Mouse (Mus musculus) midbrain, embryonic 13.5 days (tissue): ENCODE measurements around the gene Slc2a2. TPM values are rescaled to one million over a fixed set of nuclear protein-coding genes. Genes with fewer than 3 reads are reported as not detected.

Source experiments
- ATAC-seq: fragments of 200-750 bp; cut with Nextera tagmentation; 2 replicates; pipeline ENCODE4 v1.8.0; 2017; ENCODE audit warnings: mild to moderate bottlenecking, moderate TSS enrichment, moderate library complexity
- H3K27ac ChIP-seq: fragments of 300-500 bp; sonication (generic); 2 replicates; pipeline ENCODE4 v1.5.1; 2015; ENCODE audit warnings: inconsistent platforms, mild to moderate bottlenecking, moderate library complexity
- H3K27me3 ChIP-seq: fragments of 300-500 bp; sonication (generic); 2 replicates; pipeline ENCODE4 v1.6.1; 2015; ENCODE audit warnings: mild to moderate bottlenecking, inconsistent platforms
- H3K36me3 ChIP-seq: fragments of 300-500 bp; sonication (generic); 2 replicates; pipeline ENCODE4 v1.6.1; 2015; ENCODE audit warnings: mild to moderate bottlenecking, inconsistent platforms
- H3K4me1 ChIP-seq: fragments of 300-500 bp; sonication (generic); replicated peaks from 2 replicates; pipeline ENCODE4 v1.6.1; 2015; ENCODE audit warnings: inconsistent platforms
- H3K4me2 ChIP-seq: fragments of 300-500 bp; sonication (generic); replicated peaks from 2 replicates; pipeline ENCODE4 v1.6.1; 2015; ENCODE audit warnings: moderate library complexity, mild to moderate bottlenecking, inconsistent platforms
- H3K4me3 ChIP-seq: fragments of 300-500 bp; sonication (generic); replicated peaks from 2 replicates; pipeline ENCODE4 v1.5.1; 2015; ENCODE audit warnings: mild to moderate bottlenecking, inconsistent platforms
- H3K9ac ChIP-seq: fragments of 300-500 bp; sonication (generic); replicated peaks from 2 replicates; pipeline ENCODE4 v1.6.1; 2015; ENCODE audit warnings: mild to moderate bottlenecking, inconsistent platforms
- H3K9me3 ChIP-seq: fragments of 300-500 bp; sonication (generic); 2 replicates; pipeline ENCODE4 v1.6.1; 2016; ENCODE audit warnings: mild to moderate bottlenecking, inconsistent platforms
- WGBS: fragments of 180-500 bp; shearing (Covaris S2); methylation state at CpG from one replicate; pipeline ENCODE4 v1.1.7; 2015; 5-methylcytosine and 5-hydroxymethylcytosine counted together
- polyA plus RNA-seq: library from polyadenylated mRNA; unstranded; fragments of >200 nt; fragmentation: Nextera tagmentation; extraction: Ambion mirVana; gene quantifications from 2 replicates; pipeline ENCODE4 v1.2.1, GENCODE M21; 2015

Gene Slc2a2
- not detected in 2 replicates for polyA plus RNA-seq

DNA sequence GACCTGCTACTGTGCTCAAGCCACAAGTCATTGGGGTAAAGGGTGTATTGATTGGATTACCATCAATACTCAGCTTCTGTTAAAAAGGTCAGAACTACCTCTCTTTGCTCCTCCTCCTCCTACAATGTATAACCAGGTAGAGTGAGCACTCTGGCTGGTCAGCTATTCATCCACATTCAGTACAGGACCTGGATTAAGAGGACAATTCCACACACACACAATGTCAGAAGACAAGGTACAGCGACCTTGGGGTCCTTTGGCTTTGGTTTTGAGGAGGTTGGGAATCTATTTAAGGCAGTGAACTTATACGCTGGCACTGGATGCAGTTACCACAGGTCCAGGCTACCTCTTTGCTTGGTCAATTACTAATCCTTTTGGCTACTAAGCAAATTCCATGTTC, at the start of gene Slc2a2:
Slc2a2 (plus strand) TSS at position 107 of the 400 bp plus-strand sequence.
- no peaks in the 10 kb centered on the region for H3K27me3 ChIP-seq
- H3K4me3 ChIP-seq, result no peak within 1 kb of the TSS
- H3K4me2 ChIP-seq, result no peak within 1 kb of the TSS
- H3K9me3 ChIP-seq, result no peaks in the 10 kb centered on the region
- H3K36me3 ChIP-seq, result no peaks in the 10 kb centered on the region
- no peaks in the 10 kb centered on the region for H3K4me1 ChIP-seq
- no peak within 1 kb of the TSS for H3K27ac ChIP-seq
- no peak for ATAC-seq
- 84% methylated on average over 2 of the region's 2 CpGs for WGBS
- H3K9ac ChIP-seq, result no peak within 1 kb of the TSS

DNA sequence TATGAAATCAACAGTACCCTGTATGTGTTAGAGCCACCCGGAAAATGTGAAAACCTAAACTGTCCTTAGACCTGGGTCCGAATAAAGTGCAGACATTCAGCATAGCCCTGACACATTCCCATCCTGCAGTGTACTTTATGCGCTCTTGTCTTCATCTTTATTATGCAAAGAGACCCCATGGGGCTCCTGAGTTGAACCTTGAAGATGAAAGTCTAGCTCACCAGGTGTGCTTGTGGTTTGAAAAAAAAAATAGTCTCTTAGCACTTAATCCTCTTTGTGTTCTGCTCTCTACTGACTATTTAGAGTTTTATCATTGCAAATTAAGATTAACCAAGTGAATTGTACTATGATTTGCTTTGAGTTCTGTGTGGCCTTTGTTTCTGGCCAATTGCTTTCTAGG, 45.1 kb upstream of the Slc2a2 start:
- Histone ChIP-seq H3K36me3 (peaks cover 74% of the 10 kb centered on the region), H3K27me3 (no peaks in the 10 kb centered on the region)

DNA sequence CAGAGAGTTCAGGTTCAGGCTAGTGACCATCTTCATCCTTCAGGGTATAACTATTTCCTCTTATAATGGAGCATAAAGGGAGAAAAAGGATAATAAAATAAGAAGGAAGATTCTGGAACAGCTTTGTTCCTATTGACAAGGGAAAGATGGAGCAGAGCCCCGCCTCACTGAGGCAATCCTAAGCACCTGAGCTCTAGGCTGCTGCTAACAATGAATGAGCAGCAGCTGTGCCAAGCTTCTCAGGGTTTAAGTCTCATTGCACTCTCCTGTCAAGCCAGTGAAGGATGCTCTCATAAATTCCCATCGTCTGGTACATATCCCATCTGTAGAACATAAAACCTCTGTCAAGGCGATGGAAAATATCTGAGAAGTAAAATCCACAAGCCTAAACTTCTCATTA, 44.7 kb upstream of the Slc2a2 start:
- Histone ChIP-seq H3K4me2 (no peak overlapping the region), H3K9ac (no peak overlapping the region), H3K27me3 (no peaks in the 10 kb centered on the region), H3K4me3 (no peak overlapping the region), H3K27ac (no peak overlapping the region), H3K9me3 (no peaks in the 10 kb centered on the region), H3K4me1 (no peaks in the 10 kb centered on the region), H3K36me3 (peaks cover 76% of the 10 kb centered on the region)
- WGBS, result 83% methylated on average over 3 of the region's 3 CpGs
- no peak for ATAC-seq

More for the DNA sequence above, 45.1 kb upstream of the Slc2a2 start:
- no peaks in the 10 kb centered on the region for H3K9me3 ChIP-seq
- WGBS, result 53% methylated on average over 3 of the region's 3 CpGs
- no peak overlapping the region for H3K27ac ChIP-seq
- H3K4me1 ChIP-seq, result no peaks in the 10 kb centered on the region
- no peak overlapping the region for H3K9ac ChIP-seq
- H3K4me2 ChIP-seq, result no peak overlapping the region
- no peak for ATAC-seq
- H3K4me3 ChIP-seq, result no peak overlapping the region

DNA sequence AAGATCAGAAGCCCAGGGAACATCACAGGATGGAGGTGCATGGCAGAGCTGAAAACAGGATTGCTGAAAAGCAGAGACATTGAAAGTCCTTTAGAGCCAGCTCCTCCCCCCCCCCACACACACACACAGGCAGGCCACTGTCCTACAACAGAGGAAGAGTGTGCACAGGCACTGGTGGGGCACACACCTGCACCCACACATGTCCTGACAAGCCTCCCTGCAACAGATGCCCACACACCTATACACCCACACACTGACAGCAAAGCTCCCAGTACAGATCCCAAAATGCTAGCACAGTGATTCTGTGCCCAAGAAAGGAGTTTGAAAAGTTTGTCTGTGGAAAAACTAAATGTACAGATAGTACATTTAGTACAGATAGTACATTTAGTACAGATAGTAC, 43.0 kb upstream of the Slc2a2 start:
- H3K4me1 ChIP-seq, result no peaks in the 10 kb centered on the region
- H3K9me3 ChIP-seq, result no peaks in the 10 kb centered on the region
- H3K36me3 ChIP-seq, result peaks cover 67% of the 10 kb centered on the region
- no peak overlapping the region for H3K4me2 ChIP-seq
- H3K4me3 ChIP-seq, result no peak overlapping the region
- no peaks in the 10 kb centered on the region for H3K27me3 ChIP-seq
- ATAC-seq, result no peak
- no peak overlapping the region for H3K27ac ChIP-seq
- no peak overlapping the region for H3K9ac ChIP-seq

DNA sequence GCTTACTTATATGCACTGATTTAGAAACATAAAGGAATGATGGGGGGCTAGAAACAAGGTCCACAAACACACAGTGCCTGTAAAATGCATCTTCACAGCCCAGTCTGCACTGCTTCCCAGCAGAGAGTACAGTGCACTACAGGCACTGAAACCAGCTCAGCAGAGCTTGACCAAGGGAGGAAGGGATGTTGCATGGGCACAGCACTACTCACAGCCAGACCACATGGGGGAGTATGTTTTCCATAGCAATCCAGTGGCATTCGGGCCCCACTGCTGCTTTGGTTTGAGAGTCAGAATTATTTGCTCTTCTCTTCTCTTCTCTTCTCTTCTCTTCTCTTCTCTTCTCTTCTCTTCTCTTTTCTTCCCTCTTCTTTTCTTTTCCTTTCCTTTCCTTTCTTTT, 39.4 kb upstream of the Slc2a2 start:
- H3K27ac ChIP-seq, result no peak overlapping the region
- no peak overlapping the region for H3K9ac ChIP-seq
- no peaks in the 10 kb centered on the region for H3K27me3 ChIP-seq
- no peaks in the 10 kb centered on the region for H3K9me3 ChIP-seq
- H3K4me3 ChIP-seq, result no peak overlapping the region
- no peak overlapping the region for H3K4me2 ChIP-seq
- 61% methylated on average over 1 of the region's 1 CpGs for WGBS
- ATAC-seq, result no peak
- H3K36me3 ChIP-seq, result peaks cover 67% of the 10 kb centered on the region
- H3K4me1 ChIP-seq, result no peaks in the 10 kb centered on the region

DNA sequence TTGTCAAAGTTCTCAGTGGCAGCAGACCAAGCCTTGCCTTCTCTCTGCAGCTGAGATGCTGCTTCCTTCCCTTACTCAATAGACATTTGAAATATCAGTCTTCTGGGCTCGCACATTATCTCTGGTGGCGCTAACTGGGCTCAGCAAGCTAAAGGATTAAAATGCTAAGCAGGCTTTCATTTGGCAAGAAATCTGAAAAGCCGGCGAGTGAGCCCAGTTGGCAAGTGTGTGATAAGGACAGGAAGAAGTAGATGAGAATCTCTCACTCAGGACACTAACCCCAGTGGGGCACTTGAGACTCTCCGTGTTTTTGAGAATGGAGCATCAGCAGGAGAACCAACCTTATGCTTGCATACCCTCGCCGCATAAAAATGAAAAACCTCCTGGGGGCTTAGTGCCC, 16.9 kb upstream of the Slc2a2 start:
- Histone ChIP-seq H3K27ac (no peak overlapping the region), H3K9ac (no peak overlapping the region), H3K27me3 (no peaks in the 10 kb centered on the region), H3K36me3 (no peaks in the 10 kb centered on the region), H3K4me2 (no peak overlapping the region), H3K4me1 (peaks cover 7% of the 10 kb centered on the region; the same call in 1 of the 2 replicates), H3K4me3 (no peak overlapping the region), H3K9me3 (no peaks in the 10 kb centered on the region)
- 54% methylated on average over 7 of the region's 7 CpGs for WGBS
- ATAC-seq, result 0 out of 2 replicates have a peak, but pooled peaks have one; percentile 27

DNA sequence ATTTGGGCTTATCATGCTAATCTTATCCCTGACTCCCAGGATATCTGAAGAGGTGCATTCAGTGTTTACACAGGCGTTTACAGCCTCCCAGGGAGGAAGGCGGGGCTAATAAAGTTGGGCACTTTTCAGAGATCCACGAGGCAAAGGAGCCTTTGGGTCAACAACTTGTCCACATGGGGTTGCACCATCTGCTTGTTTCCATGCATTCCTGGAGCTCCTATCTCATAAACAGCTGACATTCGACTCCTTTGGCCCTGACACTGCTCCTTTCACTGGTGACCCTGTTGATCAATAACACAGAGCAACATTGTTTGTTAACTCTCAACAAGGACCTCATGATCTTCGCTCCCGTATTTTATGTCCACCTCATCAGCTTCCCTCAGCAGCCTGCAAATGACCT, 15.8 kb upstream of the Slc2a2 start:
- 67% methylated on average over 6 of the region's 6 CpGs for WGBS
- no peak overlapping the region for H3K4me2 ChIP-seq
- H3K4me1 ChIP-seq, result peaks cover 7% of the 10 kb centered on the region; the same call in 1 of the 2 replicates
- H3K4me3 ChIP-seq, result no peak overlapping the region
- H3K27ac ChIP-seq, result no peak overlapping the region
- H3K9ac ChIP-seq, result no peak overlapping the region
- H3K27me3 ChIP-seq, result no peaks in the 10 kb centered on the region
- no peak for ATAC-seq
- no peaks in the 10 kb centered on the region for H3K9me3 ChIP-seq
- H3K36me3 ChIP-seq, result no peaks in the 10 kb centered on the region

DNA sequence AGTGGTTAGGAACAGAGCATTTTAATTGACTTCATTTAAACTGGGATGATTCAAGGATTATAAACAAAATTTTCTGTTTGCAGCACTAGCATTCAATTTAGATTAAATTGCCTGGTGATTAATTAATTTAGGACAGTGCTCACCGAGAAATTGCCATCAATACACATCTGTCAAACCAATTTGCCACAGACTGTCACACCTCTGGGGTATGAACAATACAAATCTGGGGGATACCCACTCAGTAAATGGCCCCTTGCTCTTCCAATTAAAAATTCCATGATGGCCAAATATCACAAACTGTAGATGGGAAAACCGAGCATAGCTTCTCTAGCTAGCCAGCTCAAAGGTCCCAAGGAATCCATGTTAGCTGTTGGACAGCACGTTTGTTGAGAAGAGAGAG, 15.3 kb upstream of the Slc2a2 start:
- no peak overlapping the region for H3K27ac ChIP-seq
- ATAC-seq, result no peak
- H3K36me3 ChIP-seq, result no peaks in the 10 kb centered on the region
- no peak overlapping the region for H3K9ac ChIP-seq
- no peaks in the 10 kb centered on the region for H3K9me3 ChIP-seq
- H3K4me1 ChIP-seq, result peaks cover 7% of the 10 kb centered on the region; the same call in 1 of the 2 replicates
- no peak overlapping the region for H3K4me3 ChIP-seq
- H3K27me3 ChIP-seq, result no peaks in the 10 kb centered on the region
- 67% methylated on average over 3 of the region's 3 CpGs for WGBS
- H3K4me2 ChIP-seq, result no peak overlapping the region

DNA sequence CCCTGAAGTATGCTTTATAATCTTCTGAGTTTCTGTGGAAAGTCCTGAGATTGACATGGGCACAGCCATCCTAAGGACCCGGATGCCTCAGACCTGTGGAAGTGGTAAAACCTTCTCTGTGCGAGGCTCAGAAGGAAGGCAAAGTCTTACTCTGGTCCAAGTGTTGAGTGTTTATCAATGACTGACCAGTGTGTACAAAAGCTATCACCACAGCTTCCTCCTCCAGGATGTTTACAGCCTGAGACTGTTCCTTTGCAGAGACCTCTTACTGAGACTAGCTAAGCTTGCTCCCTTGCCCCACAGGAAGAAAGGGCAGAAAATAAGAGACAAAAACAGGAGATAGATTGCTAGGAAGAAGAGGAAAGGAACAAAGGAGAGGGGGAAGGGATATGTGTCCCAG, 12.2 kb upstream of the Slc2a2 start:
- Histone ChIP-seq H3K9me3 (no peaks in the 10 kb centered on the region), H3K9ac (no peak overlapping the region)
- WGBS, result 91% methylated on average over 2 of the region's 2 CpGs

DNA sequence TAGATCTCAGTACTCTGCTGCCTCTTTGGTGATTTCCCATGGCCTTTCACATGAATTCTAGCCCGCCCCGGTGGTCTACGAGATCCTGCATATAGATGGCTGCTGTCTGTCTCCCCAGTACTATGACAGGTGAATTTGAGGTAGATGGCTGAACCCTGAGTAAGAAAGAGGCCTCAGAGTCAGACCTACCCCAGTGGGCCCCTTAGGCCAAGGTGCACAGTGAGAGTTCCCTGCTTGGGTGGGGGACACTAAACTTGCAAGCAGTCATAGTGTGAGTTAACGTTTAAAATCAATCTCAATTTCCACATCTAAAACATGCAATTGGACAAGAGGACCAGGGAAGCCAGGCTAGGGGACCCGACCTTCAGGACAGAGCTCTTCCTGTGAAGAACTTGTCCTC, 2.9 kb upstream of the Slc2a2 start:
- no peak overlapping the region for H3K9ac ChIP-seq
- H3K4me2 ChIP-seq, result no peak overlapping the region
- no peaks in the 10 kb centered on the region for H3K36me3 ChIP-seq
- no peaks in the 10 kb centered on the region for H3K27me3 ChIP-seq
- H3K9me3 ChIP-seq, result no peaks in the 10 kb centered on the region
- 90% methylated on average over 5 of the region's 5 CpGs for WGBS
- no peak for ATAC-seq
- H3K4me1 ChIP-seq, result no peaks in the 10 kb centered on the region
- H3K4me3 ChIP-seq, result no peak overlapping the region
- H3K27ac ChIP-seq, result no peak overlapping the region

More for the DNA sequence above, 12.2 kb upstream of the Slc2a2 start:
- no peaks in the 10 kb centered on the region for H3K36me3 ChIP-seq
- H3K27me3 ChIP-seq, result no peaks in the 10 kb centered on the region
- peaks cover 7% of the 10 kb centered on the region; the same call in 1 of the 2 replicates for H3K4me1 ChIP-seq
- H3K4me3 ChIP-seq, result no peak overlapping the region
- no peak overlapping the region for H3K27ac ChIP-seq
- H3K4me2 ChIP-seq, result no peak overlapping the region
- ATAC-seq, result no peak

DNA sequence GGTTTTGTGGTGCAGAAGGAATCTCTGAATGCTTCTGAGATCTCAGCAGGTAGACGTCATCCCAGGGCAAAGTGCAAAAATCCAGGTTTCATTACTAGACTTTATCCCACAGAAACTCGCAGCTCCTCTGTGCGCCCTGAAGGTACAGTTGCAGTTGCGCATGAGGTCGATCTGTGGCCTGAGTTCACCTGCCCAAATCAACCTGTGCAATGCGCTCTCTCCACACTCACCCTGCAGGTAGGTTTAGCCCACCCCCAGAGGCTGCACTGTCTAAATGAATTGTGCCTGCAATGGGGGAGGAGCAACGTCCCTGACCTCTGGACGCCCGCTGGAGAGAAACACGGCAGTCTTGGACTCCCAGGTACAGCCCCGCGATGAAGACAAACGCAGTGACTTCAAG, 2.1 kb upstream of the Slc2a2 start:
- H3K4me3 ChIP-seq, result no peak overlapping the region
- H3K9me3 ChIP-seq, result no peaks in the 10 kb centered on the region
- 87% methylated on average over 13 of the region's 13 CpGs for WGBS

DNA sequence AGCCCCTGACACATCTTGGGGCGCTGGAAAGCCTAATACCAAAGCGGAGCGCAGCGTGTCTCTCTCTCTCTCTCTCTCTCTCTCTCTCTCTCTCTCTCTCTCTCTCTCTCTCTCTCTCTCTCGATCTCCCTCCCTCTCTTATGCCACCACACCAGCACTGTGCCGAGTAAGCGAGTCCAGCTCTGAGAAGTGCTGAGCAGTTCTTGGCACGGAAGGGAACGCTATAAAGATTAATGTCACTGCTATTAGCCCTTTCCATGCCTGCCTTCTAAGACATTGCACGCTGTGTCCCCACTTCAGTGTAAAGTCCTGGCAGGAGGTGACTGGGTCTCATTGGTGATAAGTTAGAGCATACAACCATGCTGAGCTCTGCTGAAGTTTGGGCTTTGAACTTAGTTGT, 1.5 kb upstream of the Slc2a2 start:
- 85% methylated on average over 10 of the region's 10 CpGs for WGBS
- no peaks in the 10 kb centered on the region for H3K36me3 ChIP-seq

More for the DNA sequence above, 2.1 kb upstream of the Slc2a2 start:
- H3K36me3 ChIP-seq, result no peaks in the 10 kb centered on the region
- no peak overlapping the region for H3K9ac ChIP-seq
- no peaks in the 10 kb centered on the region for H3K4me1 ChIP-seq
- H3K4me2 ChIP-seq, result no peak overlapping the region
- no peaks in the 10 kb centered on the region for H3K27me3 ChIP-seq
- H3K27ac ChIP-seq, result no peak overlapping the region
- 0 out of 2 replicates have a peak, but pooled peaks have one; percentile 34 for ATAC-seq

DNA sequence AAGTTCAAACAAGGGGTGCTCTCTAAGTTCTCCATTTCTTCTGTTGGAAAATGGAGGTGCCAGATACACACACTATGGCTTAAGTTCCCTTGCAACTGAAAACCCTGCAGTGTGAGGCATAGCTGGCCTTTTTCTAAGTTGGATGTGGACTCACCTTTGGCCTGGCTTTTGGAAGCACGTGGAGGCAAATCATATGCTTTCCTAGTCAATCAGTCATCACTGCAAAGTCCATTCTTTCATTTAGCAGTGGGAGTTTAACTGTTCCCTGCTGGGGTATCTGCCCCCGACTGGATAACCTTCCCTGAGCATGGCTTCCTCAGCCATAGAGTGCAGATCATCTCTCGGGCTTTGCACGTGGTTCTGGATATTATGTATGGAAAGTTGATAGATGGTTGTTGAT, 1.9 kb downstream of the Slc2a2 start:
- no peaks in the 10 kb centered on the region for H3K36me3 ChIP-seq
- no peak overlapping the region for H3K9ac ChIP-seq
- H3K4me2 ChIP-seq, result no peak overlapping the region
- 75% methylated on average over 4 of the region's 4 CpGs for WGBS
- H3K9me3 ChIP-seq, result no peaks in the 10 kb centered on the region
- H3K4me1 ChIP-seq, result no peaks in the 10 kb centered on the region
- no peak overlapping the region for H3K27ac ChIP-seq
- no peaks in the 10 kb centered on the region for H3K27me3 ChIP-seq
- no peak for ATAC-seq
- no peak overlapping the region for H3K4me3 ChIP-seq

More for the DNA sequence above, 1.5 kb upstream of the Slc2a2 start:
- Histone ChIP-seq H3K27ac (no peak overlapping the region), H3K4me1 (no peaks in the 10 kb centered on the region), H3K4me2 (no peak overlapping the region), H3K4me3 (no peak overlapping the region), H3K9me3 (no peaks in the 10 kb centered on the region), H3K27me3 (no peaks in the 10 kb centered on the region), H3K9ac (no peak overlapping the region)
- no peak for ATAC-seq
